Mouse (Mus musculus): Measurements from ENCODE around the gene Tmem198b. TPM values are rescaled to one million over a fixed set of nuclear protein-coding genes. Genes with fewer than 3 reads are reported as not detected.

Gene Tmem198b
- polyA plus RNA-seq, 1 experiment from 2014 or later, result 13.1 TPM

Other genes starting within 250 kb of the Tmem198b start
- 122 and 142 TPM in 2 replicates for gene Pa2g4, start 238.4 kb downstream of the Tmem198b start, polyA plus RNA-seq (2014; fragmentation: Nextera tagmentation; extraction: Ambion mirVana)
- gene Erbb3, start 214.7 kb downstream of the Tmem198b start, polyA plus RNA-seq (2014; fragmentation: Nextera tagmentation; extraction: Ambion mirVana), result 0.26 and 0.47 TPM in 2 replicates
- gene Rps26, start 177.6 kb downstream of the Tmem198b start, polyA plus RNA-seq (2014; fragmentation: Nextera tagmentation; extraction: Ambion mirVana), result 529 and 586 TPM in 2 replicates
- gene Ikzf4, start 158.4 kb downstream of the Tmem198b start, polyA plus RNA-seq (2014; fragmentation: Nextera tagmentation; extraction: Ambion mirVana), result 21.2 and 23.6 TPM in 2 replicates
- gene Suox, start 130.3 kb downstream of the Tmem198b start, polyA plus RNA-seq (2014; fragmentation: Nextera tagmentation; extraction: Ambion mirVana), result 10.3 and 10.4 TPM in 2 replicates
- gene Rab5b, start 108.1 kb downstream of the Tmem198b start, polyA plus RNA-seq (2014; fragmentation: Nextera tagmentation; extraction: Ambion mirVana), result 80.4 and 100 TPM in 2 replicates
- 0.22 and 0.38 TPM in 2 replicates for gene Pmel, start 100.2 kb downstream of the Tmem198b start, polyA plus RNA-seq (2014; fragmentation: Nextera tagmentation; extraction: Ambion mirVana)
- 13.2 and 24.2 TPM in 2 replicates for gene Cdk2, start 99.3 kb downstream of the Tmem198b start, polyA plus RNA-seq (2014; fragmentation: Nextera tagmentation; extraction: Ambion mirVana)
- 5.7 and 6.2 TPM in 2 replicates for gene Dgka, start 59.5 kb downstream of the Tmem198b start, polyA plus RNA-seq (2014; fragmentation: Nextera tagmentation; extraction: Ambion mirVana)
- 46.7 and 60.0 TPM in 2 replicates for gene Pym1, start 56.5 kb downstream of the Tmem198b start, polyA plus RNA-seq (2014; fragmentation: Nextera tagmentation; extraction: Ambion mirVana)
- 0.22 and 0.41 TPM in 2 replicates for gene Mmp19, start 13.5 kb downstream of the Tmem198b start, polyA plus RNA-seq (2014; fragmentation: Nextera tagmentation; extraction: Ambion mirVana)
- gene Dnajc14, start 308 bp downstream of the Tmem198b start, polyA plus RNA-seq (2014; fragmentation: Nextera tagmentation; extraction: Ambion mirVana), result 38.6 and 42.7 TPM in 2 replicates
- gene Sarnp, start 13.0 kb upstream of the Tmem198b start, polyA plus RNA-seq (2014; fragmentation: Nextera tagmentation; extraction: Ambion mirVana), result 150 and 152 TPM in 2 replicates
- 23.4 and 24.8 TPM in 2 replicates for gene Ormdl2, start 17.3 kb upstream of the Tmem198b start, polyA plus RNA-seq (2014; fragmentation: Nextera tagmentation; extraction: Ambion mirVana)
- 7.9 and 9.6 TPM in 2 replicates for gene Gdf11, start 87.3 kb upstream of the Tmem198b start, polyA plus RNA-seq (2014; fragmentation: Nextera tagmentation; extraction: Ambion mirVana)
- 120 and 138 TPM in 2 replicates for gene Cd63, start 96.6 kb upstream of the Tmem198b start, polyA plus RNA-seq (2014; fragmentation: Nextera tagmentation; extraction: Ambion mirVana)
- 11.6 and 15.2 TPM in 2 replicates for gene Rdh5, start 118.5 kb upstream of the Tmem198b start, polyA plus RNA-seq (2014; fragmentation: Nextera tagmentation; extraction: Ambion mirVana)
- 249 and 282 TPM in 2 replicates for gene Bloc1s1, start 119.7 kb upstream of the Tmem198b start, polyA plus RNA-seq (2014; fragmentation: Nextera tagmentation; extraction: Ambion mirVana)
- gene Itga7, start 129.4 kb upstream of the Tmem198b start, polyA plus RNA-seq (2014; fragmentation: Nextera tagmentation; extraction: Ambion mirVana), result 3.4 and 4.9 TPM in 2 replicates
- not detected in 2 replicates for gene Mettl7b, start 156.6 kb upstream of the Tmem198b start, polyA plus RNA-seq (2014; fragmentation: Nextera tagmentation; extraction: Ambion mirVana)
- not detected in 2 replicates for gene Olfr9, start 185.1 kb upstream of the Tmem198b start, polyA plus RNA-seq (2014; fragmentation: Nextera tagmentation; extraction: Ambion mirVana)
- gene Olfr763, start 206.4 kb upstream of the Tmem198b start, polyA plus RNA-seq (2014; fragmentation: Nextera tagmentation; extraction: Ambion mirVana), result not detected in 2 replicates
- not detected in 2 replicates for gene Olfr764-ps1, start 235.5 kb upstream of the Tmem198b start, polyA plus RNA-seq (2014; fragmentation: Nextera tagmentation; extraction: Ambion mirVana)
- gene Olfr765, start 245.6 kb upstream of the Tmem198b start, polyA plus RNA-seq (2014; fragmentation: Nextera tagmentation; extraction: Ambion mirVana), result not detected in 2 replicates